Mouse (Mus musculus) T-helper 17 cell (primary cell): Measurements from ENCODE around the gene Bcl2.

Source experiments
- in situ Hi-C, 2 experiments: fragments of 300-600 bp; cut with MboI, MseI; formaldehyde crosslinking; loops; 1 replicate in 1 of 2; 2 replicates in 1 of 2; pipeline ENCODE4 v1.15.1; 2025; ENCODE audit warnings: high pct_unique_total_duplicates in 2 of 2

Gene Bcl2

GRCm38 (mm10) chr1:106629931-106630682 is 84.0 kb downstream of the Bcl2 start:
- in situ Hi-C loops = no loop called here

GRCm38 (mm10) chr1:106629470-106629830 is 84.6 kb downstream of the Bcl2 start:
- in situ Hi-C loops = no loop called here

- in situ Hi-C loops = no loop called here
Observed at GRCm38 (mm10) chr1:106628718-106629469, 85.2 kb downstream of the Bcl2 start.

- in situ Hi-C loops = no loop called here
Observed at GRCm38 (mm10) chr1:106628279-106628678, 85.8 kb downstream of the Bcl2 start.

- in situ Hi-C loops = no loop called here
Observed at GRCm38 (mm10) chr1:106627241-106627640, 86.8 kb downstream of the Bcl2 start.

GRCm38 (mm10) chr1:106620174-106620931 is 93.7 kb downstream of the Bcl2 start:
- in situ Hi-C loops = no loop called here

- in situ Hi-C loops = loop anchor here in 1 of 2 experiments (5.0 kb wide), 1 partner anchor 102 kb away; no protein-coding TSS in a partner anchor
Observed at GRCm38 (mm10) chr1:106618814-106619213, 95.3 kb downstream of the Bcl2 start.

- in situ Hi-C loops = loop anchor here in 1 of 2 experiments (5.0 kb wide), 1 partner anchor 100 kb away; no protein-coding TSS in a partner anchor
Observed at GRCm38 (mm10) chr1:106616955-106617354, 97.1 kb downstream of the Bcl2 start.

- in situ Hi-C loops = loop anchor here (5.0 kb wide), 3 partner anchors 41 to 99 kb away; partner anchors contain the start of gene Bcl2 (in 2 of the 2)
Observed at GRCm38 (mm10) chr1:106613371-106613770, 100.7 kb downstream of the Bcl2 start.

- in situ Hi-C loops = loop anchor here (5.0 kb wide), 3 partner anchors 40 to 100 kb away; partner anchors contain the start of gene Bcl2 (in 2 of the 2)
Observed at GRCm38 (mm10) chr1:106612166-106613031, 101.7 kb downstream of the Bcl2 start.

GRCm38 (mm10) chr1:106611246-106611645 is 102.8 kb downstream of the Bcl2 start:
- in situ Hi-C loops = loop anchor here (5.0 kb wide), 3 partner anchors 39 to 101 kb away; partner anchors contain the start of gene Bcl2 (in 2 of the 2)

GRCm38 (mm10) chr1:106608098-106608778 is 105.8 kb downstream of the Bcl2 start:
- in situ Hi-C loops = no loop called here

GRCm38 (mm10) chr1:106606951-106607350 is 107.1 kb downstream of the Bcl2 start:
- in situ Hi-C loops = no loop called here

- in situ Hi-C loops = no loop called here
Observed at GRCm38 (mm10) chr1:106603406-106603805, 110.7 kb downstream of the Bcl2 start.

GRCm38 (mm10) chr1:106602941-106603340 is 111.1 kb downstream of the Bcl2 start:
- in situ Hi-C loops = no loop called here

- in situ Hi-C loops = no loop called here
Observed at GRCm38 (mm10) chr1:106602536-106602935, 111.5 kb downstream of the Bcl2 start.

- in situ Hi-C loops = no loop called here
Observed at GRCm38 (mm10) chr1:106601247-106601646, 112.8 kb downstream of the Bcl2 start.

- in situ Hi-C loops = no loop called here
Observed at GRCm38 (mm10) chr1:106600841-106601240, 113.2 kb downstream of the Bcl2 start.

GRCm38 (mm10) chr1:106598292-106598583 is 115.8 kb downstream of the Bcl2 start:
- in situ Hi-C loops = no loop called here

- in situ Hi-C loops = no loop called here
Observed at GRCm38 (mm10) chr1:106597575-106598291, 116.3 kb downstream of the Bcl2 start.
